Mouse (Mus musculus) right cerebral cortex, postnatal 36 days (tissue): ENCODE data around the gene Cog6.

Experiments used
- DNase-seq, 2 experiments: peaks; one replicate each; pipeline ENCODE4 v3.0.0; 2022; ENCODE audit warnings: low spot score in 2 of 2, mixed read lengths in 1 of 2

Cog6 gene

DNA sequence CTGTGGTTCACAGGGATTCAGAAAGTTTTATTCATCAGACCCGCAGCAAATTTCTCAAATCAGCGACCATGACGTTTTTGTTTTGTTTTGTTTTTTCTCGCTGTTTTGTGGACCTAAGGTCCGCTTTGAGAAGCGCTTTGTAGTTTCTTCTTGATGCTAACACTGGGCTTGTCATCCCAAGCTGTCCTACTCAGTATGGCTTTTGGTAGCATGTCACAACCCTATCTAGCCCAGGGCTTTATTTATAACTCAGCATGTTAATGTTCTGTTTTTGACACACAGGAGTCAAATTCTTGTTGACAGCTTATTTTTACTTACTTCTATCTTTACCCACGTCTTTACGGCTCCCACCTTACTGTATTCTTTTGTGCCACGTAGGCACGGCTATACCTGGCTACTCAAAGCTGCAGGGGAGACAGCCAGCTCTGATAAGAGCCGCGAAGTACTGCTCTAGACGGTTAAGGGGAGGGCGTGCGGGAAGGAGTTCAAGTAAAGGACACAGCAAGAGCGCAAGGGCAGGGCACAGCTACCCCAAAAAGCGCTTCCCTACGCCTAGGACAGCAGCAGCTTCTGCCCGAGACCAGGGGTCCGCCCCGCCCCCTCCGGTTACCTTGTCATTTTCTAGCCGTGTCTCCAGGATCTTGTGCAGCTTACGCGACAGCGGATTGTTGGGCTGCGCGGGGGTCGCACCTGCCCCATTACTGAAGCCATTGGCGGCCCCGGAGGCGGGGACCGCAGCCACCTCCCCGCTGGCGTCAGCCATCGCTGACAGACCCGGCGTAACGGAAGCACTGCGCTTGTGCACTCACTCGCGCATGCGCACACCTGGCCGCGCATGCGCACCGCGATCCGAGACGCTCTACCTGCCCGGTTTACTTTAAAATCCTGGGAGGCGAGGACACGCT is at the start of gene Cog6:
Cog6 (minus strand) TSS at position 802 of the 905 bp plus-strand sequence.
- peak; percentile 73 to 78 for DNase-seq

- DNase-seq = no peak
These were observed 49.0 kb upstream of the Cog6 start for GRCm38 (mm10) chr3:53066095-53066372.

DNA sequence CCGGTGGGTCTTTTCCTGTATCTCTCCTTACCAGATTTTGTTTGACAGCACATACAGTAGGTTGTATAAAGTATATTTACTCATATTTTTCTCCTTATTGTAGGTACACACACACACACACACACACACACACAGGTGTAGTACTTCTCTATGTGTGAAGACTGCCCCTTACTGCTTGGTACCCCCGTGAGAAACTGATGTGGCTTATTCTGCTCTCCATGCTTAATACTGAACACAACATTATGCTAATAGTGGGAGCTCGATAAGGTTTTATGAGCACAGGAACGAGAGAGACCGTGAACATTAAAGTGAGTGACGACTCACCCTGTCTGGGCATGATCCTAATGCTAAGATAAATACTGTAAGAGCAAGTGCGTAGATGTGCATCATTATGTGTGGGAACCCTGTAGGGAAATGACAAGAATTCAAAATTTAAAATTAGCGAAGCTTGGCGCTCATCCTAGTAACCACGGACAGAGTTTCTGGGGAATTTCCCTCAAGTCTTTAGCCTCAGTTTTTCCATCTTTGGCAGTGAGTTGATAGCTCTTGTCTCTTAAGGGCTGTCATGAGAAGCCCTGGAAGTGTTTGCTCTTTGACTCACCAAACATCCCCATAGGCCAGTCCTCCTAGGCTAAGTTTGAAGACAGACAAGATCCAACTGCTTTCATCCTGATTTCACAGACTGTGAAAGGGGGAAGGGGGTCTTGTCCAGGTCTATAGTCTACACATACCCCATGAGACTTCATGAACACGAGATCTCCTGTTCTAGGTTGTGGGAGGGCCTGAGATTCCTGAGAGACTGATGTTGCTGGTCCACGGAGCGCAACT is 48.4 kb upstream of the Cog6 start:
- no peak for DNase-seq

DNA sequence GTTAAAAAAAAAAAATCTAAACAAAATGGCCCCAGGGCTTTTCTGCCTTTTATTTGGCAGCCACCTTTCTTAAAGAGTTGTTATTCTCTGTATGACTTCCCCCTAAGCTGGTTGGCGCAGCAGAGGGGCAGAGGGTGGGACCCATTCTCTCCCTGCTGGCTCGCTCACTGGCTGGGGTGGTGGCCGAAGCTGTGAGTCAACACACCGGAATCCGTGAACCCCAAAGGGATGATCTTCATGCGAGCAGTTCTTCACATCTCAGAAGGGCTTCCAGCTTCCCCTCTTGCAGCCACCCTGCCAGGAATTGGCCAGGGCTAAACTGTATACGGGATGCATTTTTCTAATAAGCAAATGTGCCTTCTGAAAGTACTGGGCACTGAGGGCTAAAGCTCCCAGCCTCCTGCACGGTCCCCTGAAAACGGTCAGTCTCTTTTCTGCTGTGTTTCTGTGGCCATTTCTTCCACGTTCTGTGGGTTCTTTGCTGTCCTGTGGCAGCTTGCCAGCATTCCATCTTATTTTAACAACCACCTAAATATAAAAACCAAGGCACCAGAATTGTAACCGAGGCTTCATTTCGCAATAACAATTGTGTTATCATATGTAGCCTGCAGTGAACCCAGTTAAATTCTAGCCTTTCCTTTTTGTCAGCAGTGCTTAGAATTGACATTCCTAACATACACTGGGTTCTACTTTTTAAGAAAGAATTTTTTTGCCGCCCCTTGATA is 46.5 kb upstream of the Cog6 start:
- DNase-seq = no peak

- no peak for DNase-seq
These were observed 42.9 kb upstream of the Cog6 start for GRCm38 (mm10) chr3:53059959-53060358.

DNA sequence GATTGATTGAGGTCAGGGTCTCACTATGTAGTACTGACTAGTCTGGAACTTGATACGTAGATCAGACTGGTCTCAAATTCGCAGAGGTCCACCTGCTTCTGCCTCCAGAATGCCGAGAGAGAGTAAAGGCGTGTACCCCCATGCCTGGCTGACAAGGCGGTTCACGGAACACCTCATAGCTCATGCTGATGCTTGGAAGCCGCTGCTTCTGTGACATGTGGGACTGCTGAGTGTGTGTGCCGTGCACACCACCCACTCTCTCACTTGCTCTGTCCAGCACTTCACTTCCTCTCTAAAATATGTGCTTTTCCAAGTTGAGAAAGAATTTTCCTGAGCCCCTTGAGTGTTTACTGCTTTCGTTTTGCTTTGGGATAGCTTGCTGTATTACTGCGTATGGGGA is 39.4 kb upstream of the Cog6 start:
- DNase-seq = no peak

DNA sequence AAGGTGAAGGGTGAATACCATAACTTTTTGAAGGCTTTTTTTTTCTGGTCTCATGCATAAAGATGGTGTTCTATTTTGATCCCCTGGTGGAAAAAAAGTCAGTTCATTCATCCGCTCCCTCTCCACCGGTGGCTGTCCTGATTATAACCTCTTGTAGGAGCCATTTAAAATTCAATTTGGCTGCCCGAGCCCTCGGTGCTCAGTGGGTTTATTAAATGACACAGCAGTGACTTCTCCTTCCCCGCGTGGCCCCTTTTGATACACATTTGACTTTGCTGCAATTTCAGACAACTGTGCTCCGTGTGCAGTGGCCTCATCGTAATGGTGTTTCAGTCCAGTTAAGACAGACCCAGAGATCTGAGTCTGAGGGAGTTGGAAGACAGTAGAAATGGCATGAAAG is 35.3 kb upstream of the Cog6 start:
- no peak for DNase-seq

DNA sequence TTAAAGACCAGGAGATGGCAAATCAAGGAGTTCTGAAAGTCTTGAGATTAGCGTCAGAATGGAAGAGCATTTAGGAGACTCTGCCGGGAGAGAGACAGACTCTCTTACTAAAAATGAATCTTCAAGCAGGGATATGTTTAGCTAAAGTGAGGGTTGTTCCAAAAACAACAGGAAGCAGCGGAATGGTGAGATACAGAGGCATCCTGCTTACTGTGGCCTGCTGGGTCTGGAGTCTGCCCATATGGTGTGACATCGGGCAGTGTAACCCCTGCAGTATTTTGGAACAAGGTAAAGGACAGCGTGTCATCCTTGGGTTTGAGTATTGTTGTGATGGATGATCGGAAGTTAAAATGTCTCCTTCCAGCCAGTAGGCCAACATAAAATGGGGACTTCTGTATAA is 29.3 kb upstream of the Cog6 start:
- DNase-seq = no peak

GRCm38 (mm10) chr3:53045697-53046096 is 28.7 kb upstream of the Cog6 start:
- DNase-seq = no peak

DNA sequence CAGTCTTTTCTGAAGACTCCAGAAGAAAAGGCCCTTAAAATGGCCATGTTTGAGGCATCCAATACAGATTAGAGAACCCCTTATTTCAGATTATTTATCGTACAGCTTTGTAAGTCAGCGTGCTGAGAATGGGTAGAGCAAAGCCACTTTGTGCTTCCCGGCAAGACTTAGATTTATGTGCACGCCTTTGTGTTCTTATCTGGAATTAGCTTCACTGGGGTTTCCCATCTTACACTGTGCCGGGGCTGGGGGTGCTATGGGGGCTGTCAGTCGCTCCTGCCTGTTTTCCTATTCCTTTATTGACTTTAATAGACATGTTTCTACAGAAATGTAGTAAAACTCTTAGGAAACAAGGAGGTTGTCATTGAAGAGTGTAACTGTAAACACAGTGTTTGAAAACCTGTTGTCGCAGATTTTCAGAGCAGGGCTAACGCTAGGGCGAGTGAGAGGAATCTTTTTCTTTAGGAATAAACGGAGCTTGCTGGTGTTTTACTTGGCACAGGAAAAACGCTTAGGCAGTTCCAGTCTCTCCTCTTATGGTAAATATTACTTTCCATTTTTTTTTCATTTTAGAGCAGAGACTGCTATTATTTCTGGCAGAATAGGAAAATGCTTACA is 27.8 kb upstream of the Cog6 start:
- DNase-seq = no peak

DNA sequence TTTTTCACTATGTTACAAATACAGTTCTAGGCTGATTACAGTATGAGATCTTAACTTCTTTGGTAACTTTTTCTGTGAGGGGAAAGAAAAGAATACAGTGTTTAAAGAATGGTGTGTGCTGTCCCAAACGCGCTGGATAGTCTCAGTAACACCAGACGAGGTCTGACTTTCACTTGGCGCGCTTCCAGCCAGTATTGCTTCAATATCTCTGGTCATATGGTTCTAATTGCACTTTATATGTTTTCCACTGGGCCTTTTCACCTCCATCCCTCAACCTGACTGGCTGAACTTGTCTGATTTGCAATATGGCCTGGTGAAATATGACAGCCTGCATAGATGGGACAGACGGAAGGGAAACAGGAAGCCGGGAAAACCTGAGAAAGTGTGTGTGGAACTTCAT is 27.2 kb upstream of the Cog6 start:
- no peak for DNase-seq

GRCm38 (mm10) chr3:53043206-53043780 is 26.3 kb upstream of the Cog6 start:
- no peak for DNase-seq

GRCm38 (mm10) chr3:53042240-53042567 is 25.2 kb upstream of the Cog6 start:
- DNase-seq = no peak

- DNase-seq = peak; percentile 57 to 66
These were observed 24.6 kb upstream of the Cog6 start, which contains the start of gene Lhfp for GRCm38 (mm10) chr3:53041411-53042239. TSS of gene Lhfp (plus strand) at chr3:53041528.

GRCm38 (mm10) chr3:53040593-53041410 is 23.8 kb upstream of the Cog6 start:
- no peak for DNase-seq

DNA sequence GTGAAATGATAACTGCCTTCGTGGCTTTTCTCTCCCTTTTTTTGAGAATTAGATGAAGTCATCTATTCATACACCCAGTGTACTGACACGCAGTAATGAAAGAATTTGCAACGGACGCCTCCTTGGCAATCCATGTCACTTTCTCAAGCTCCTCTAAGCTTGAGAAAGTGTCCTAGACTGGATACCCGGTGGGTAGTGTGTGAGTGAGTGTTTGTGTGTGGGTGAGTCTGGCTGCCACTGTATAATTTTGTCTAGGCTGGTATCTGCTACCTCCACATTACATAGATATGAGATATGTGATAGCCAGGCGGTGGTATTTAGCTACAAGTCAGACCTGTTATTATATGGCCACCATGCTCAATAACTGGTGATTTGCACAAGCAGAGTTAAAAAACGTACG is 22.7 kb upstream of the Cog6 start:
- no peak for DNase-seq

DNA sequence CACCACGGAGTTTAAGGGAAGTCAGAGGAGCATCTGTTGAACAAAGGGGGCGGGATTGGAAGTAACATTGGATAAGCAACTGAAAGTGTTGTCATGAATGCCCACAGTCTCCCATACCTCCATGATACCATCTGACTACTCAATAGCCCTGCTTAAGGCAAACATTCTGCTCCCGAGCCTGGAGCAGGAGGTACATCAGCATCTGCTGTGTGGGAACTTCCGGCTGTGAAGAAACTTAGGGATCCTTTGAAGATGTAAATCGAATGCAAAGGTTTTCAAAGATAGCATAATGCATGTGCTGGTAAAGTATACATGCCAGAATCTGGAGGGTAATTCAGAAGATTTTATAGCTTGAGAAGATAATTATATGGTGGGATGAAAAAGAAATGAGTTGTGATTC is 21.9 kb upstream of the Cog6 start:
- DNase-seq = no peak

DNA sequence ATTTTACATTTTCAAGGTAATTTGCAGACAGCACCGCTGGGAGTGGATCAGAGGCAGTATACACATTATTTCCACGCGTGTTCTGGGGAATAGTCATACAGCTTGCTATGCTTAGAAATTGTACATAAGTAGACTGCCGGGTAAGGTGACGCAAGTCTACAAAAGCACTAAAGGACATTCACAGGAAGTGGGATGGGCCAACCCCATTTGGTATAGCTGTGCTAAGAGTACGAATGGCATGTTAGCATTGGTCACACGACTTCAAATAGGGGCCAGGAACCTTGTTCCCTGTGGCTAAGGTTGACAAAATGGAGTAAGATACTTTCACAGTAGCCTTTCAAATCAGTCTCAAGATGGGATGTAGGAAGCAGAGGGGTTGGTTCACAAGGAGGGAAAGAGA is 19.9 kb upstream of the Cog6 start:
- DNase-seq = no peak

DNA sequence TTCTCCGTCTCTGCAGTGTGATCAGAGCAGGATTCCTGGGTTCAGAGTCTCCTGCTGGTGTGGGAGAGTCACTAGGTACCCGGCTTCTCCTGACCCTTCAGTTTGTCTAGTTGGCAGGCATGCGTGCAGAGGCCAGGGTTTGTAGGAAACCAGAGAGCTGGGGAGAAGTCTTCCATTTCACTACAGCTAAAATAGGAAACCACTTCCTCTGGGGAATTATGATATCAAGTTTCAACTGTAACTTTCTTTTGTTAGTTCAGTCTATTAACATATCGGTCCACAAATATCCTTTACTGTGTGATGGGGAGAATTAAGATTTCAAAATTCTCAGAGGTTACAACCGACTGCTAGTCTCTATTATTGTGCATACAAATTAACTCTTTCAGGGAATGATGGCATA is 19.0 kb upstream of the Cog6 start:
- no peak for DNase-seq

DNA sequence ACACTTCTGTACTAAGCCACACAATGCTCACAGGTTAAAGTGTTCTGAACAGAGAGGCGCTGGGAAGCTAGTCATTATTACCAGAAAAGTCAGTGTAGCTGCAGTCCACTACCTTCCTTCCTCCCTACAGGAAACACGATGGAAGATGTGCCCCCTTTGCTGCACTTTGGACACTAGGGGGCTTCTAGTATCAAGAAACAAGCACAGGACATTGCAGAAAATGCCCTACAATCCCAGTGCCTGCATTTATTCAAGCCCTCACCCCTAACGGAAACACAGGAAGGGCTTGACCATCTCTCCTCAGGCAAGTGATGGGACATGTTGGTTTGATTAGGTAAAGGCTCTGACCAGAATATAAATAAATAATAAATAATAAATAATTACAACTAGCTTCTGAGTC is 16.4 kb upstream of the Cog6 start:
- DNase-seq = no peak
